Mouse (Mus musculus) lung, embryonic 15.5 days (tissue): ENCODE results near the gene Tradd. TPM values are rescaled to one million over a fixed set of nuclear protein-coding genes. Genes with fewer than 3 reads are reported as not detected.
A peak's percentile ranks its signal among the peaks of the same experiment; 100 is the strongest.

Source experiments
- ATAC-seq: fragments of 200-750 bp; cut with Nextera tagmentation; 2 replicates; pipeline ENCODE4 v1.8.0; 2017; ENCODE audit warnings: moderate number of reproducible peaks, borderline replicate concordance; ENCODE audit not compliant: low FRiP score, low TSS enrichment; ENCODE audit errors: extremely low read depth
- H3K27ac ChIP-seq: fragments of 300-500 bp; sonication (generic); 2 replicates; pipeline ENCODE4 v1.5.1; 2015; ENCODE audit warnings: moderate library complexity, mild to moderate bottlenecking, inconsistent platforms
- H3K27me3 ChIP-seq: fragments of 300-500 bp; sonication (generic); 2 replicates; pipeline ENCODE4 v1.6.1; 2015; ENCODE audit warnings: inconsistent platforms
- H3K36me3 ChIP-seq: fragments of 300-500 bp; sonication (generic); 2 replicates; pipeline ENCODE4 v1.6.1; 2015; ENCODE audit warnings: inconsistent platforms
- H3K4me1 ChIP-seq: fragments of 300-500 bp; sonication (generic); 2 replicates; pipeline ENCODE4 v1.6.1; 2015; ENCODE audit warnings: inconsistent platforms
- H3K4me2 ChIP-seq: fragments of 300-500 bp; sonication (generic); 2 replicates; pipeline ENCODE4 v1.6.1; 2015; ENCODE audit warnings: inconsistent platforms, mild to moderate bottlenecking, moderate library complexity
- H3K4me3 ChIP-seq: fragments of 300-500 bp; sonication (generic); 2 replicates; pipeline ENCODE4 v1.5.1; 2015; ENCODE audit warnings: mild to moderate bottlenecking, inconsistent platforms
- H3K9ac ChIP-seq: fragments of 300-500 bp; sonication (generic); 2 replicates; pipeline ENCODE4 v1.6.1; 2015; ENCODE audit warnings: inconsistent platforms
- H3K9me3 ChIP-seq: fragments of 300-500 bp; sonication (generic); 2 replicates; pipeline ENCODE4 v1.6.1; 2016; ENCODE audit warnings: inconsistent platforms
- WGBS: fragments of 180-500 bp; shearing (Covaris S2); methylation state at CpG from one replicate; pipeline ENCODE4 v1.1.7; 2015; 5-methylcytosine and 5-hydroxymethylcytosine counted together
- polyA plus RNA-seq: library from polyadenylated mRNA; unstranded; fragments of >200 nt; fragmentation: Nextera tagmentation; extraction: Ambion mirVana; gene quantifications from 2 replicates; pipeline ENCODE4 v1.2.1, GENCODE M21; 2015

Tradd gene
- polyA plus RNA-seq, 1 experiment from 2014 or later = 33.6 TPM

DNA sequence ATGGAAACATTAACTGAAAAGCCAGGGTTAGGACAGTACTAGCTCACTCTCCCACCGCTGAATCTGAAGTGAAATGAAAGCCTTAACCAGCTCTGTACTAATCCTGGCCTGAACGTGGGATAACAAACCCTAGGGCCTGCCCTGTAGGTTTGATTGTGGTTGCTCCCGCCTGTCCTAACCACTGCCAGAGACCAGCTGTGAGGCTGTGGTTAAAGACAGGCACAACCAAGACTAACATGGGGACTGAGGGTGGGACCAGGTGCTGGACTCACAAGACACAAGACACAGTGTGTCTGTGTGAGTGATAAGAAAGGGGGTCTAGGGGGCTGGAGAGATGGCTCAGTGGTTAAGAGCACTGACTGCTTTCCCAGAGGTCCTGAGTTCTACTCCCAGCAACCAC lies 16.2 kb upstream of the Tradd start:
- 74% methylated on average over 3 of the region's 3 CpGs for WGBS

GRCm38 (mm10) chr8:105278911-105279334 lies 14.5 kb upstream of the Tradd start:
- ATAC-seq = peak; percentile 35
- Histone ChIP-seq H3K4me1 (peaks cover 43% of the 10 kb centered on the region), H3K27me3 (peaks cover 67% of the 10 kb centered on the region), H3K27ac (no peak overlapping the region), H3K4me2 (peak overlapping the region; percentile 51), H3K4me3 (peak overlapping the region; percentile 22), H3K36me3 (0 out of 2 replicates have a peak, but pooled peaks cover 4% of the 10 kb centered on the region), H3K9me3 (no peaks in the 10 kb centered on the region), H3K9ac (peak overlapping the region; percentile 20; the same call in 1 of the 2 replicates)
- WGBS = 2% methylated on average over 28 of the region's 28 CpGs

More for the DNA sequence above, 16.2 kb upstream of the Tradd start:
- no peak overlapping the region for H3K27ac ChIP-seq
- H3K36me3 ChIP-seq = 0 out of 2 replicates have a peak, but pooled peaks cover 4% of the 10 kb centered on the region
- no peak overlapping the region for H3K9ac ChIP-seq
- H3K9me3 ChIP-seq = no peaks in the 10 kb centered on the region
- peaks cover 41% of the 10 kb centered on the region for H3K4me1 ChIP-seq
- H3K4me3 ChIP-seq = no peak overlapping the region
- no peak overlapping the region for H3K4me2 ChIP-seq
- peaks cover 50% of the 10 kb centered on the region for H3K27me3 ChIP-seq
- no peak for ATAC-seq

- H3K9ac ChIP-seq = peak overlapping the region; percentile 16; the same call in 1 of the 2 replicates
These were observed 12.1 kb upstream of the Tradd start for GRCm38 (mm10) chr8:105276292-105277120.

DNA sequence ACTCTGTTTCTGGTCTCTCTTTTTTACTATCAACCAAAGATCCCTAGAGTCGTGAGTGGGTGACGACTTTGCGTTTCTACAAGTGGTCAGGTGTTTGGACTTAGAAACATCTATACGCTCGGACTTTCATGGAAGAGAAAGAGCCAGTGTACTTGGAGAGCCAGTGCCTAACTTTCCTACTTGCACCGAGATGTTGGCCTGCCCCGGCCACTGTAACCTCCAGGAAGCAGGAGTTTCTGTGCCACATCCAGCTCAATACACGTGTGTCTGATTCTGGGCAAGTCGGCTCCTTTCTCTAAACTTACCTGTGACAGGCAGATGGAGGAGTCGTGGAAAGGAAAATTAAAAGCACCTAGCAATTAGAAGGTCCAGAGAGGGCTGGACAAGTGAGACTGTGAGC lies 11.4 kb upstream of the Tradd start, which contains the start of gene Nol3:
Gene Nol3, plus strand, starts transcription at position 301 of the 400 bp plus-strand sequence.
- WGBS = 7% methylated on average over 10 of the region's 10 CpGs
- H3K27me3 ChIP-seq = peaks cover 94% of the 10 kb centered on the region
- H3K9me3 ChIP-seq = no peaks in the 10 kb centered on the region
- no peak within 1 kb of the TSS for H3K27ac ChIP-seq
- H3K4me1 ChIP-seq = peaks cover 28% of the 10 kb centered on the region
- no peak for ATAC-seq
- peak within 1 kb of the TSS; percentile 16; the same call in 1 of the 2 replicates for H3K9ac ChIP-seq
- peak within 1 kb of the TSS; percentile 82 for H3K4me2 ChIP-seq
- H3K36me3 ChIP-seq = no peaks in the 10 kb centered on the region
- H3K4me3 ChIP-seq = peak within 1 kb of the TSS; percentile 41

More at GRCm38 (mm10) chr8:105276292-105277120, 12.1 kb upstream of the Tradd start:
- Histone ChIP-seq H3K27me3 (peaks cover 87% of the 10 kb centered on the region), H3K9me3 (no peaks in the 10 kb centered on the region), H3K4me2 (peak overlapping the region; percentile 82), H3K27ac (no peak overlapping the region), H3K4me3 (peak overlapping the region; percentile 41), H3K4me1 (peaks cover 29% of the 10 kb centered on the region), H3K36me3 (0 out of 2 replicates have a peak, but pooled peaks cover 2% of the 10 kb centered on the region)
- ATAC-seq = peak; percentile 60; the same call in 1 of the 2 replicates
- 3% methylated on average over 30 of the region's 30 CpGs for WGBS

GRCm38 (mm10) chr8:105275387-105275786 lies 11.0 kb upstream of the Tradd start:
- Histone ChIP-seq H3K27ac (no peak overlapping the region), H3K36me3 (no peaks in the 10 kb centered on the region), H3K4me3 (no peak overlapping the region), H3K9ac (no peak overlapping the region), H3K4me2 (peak overlapping the region; percentile 82; the same call in 1 of the 2 replicates), H3K4me1 (peaks cover 33% of the 10 kb centered on the region), H3K9me3 (no peaks in the 10 kb centered on the region), H3K27me3 (peaks cover 96% of the 10 kb centered on the region)
- ATAC-seq = no peak
- WGBS = 11% methylated on average over 11 of the region's 11 CpGs

DNA sequence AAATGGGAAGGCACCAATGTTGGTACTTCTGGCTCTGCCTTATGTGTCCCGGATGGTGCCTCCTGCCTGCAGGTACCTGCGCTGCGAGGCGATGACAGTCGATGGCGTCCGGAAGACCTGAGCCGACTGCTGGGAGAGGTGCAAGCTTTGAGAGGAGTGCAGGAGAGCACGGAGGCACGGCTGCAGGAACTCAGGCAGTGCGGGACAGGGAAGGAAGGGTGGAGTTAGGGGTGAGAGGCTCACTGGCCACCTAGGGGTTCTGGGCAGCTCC lies 6.4 kb upstream of the Tradd start:
- 7% methylated on average over 11 of the region's 11 CpGs for WGBS
- Histone ChIP-seq H3K27me3 (peaks cover 92% of the 10 kb centered on the region), H3K4me3 (0 out of 2 replicates have a peak overlapping the region, but pooled peaks have one; percentile 2), H3K9ac (no peak overlapping the region), H3K9me3 (no peaks in the 10 kb centered on the region), H3K4me1 (peaks cover 43% of the 10 kb centered on the region), H3K4me2 (peak overlapping the region; percentile 91), H3K36me3 (no peaks in the 10 kb centered on the region), H3K27ac (no peak overlapping the region)
- ATAC-seq = no peak

DNA sequence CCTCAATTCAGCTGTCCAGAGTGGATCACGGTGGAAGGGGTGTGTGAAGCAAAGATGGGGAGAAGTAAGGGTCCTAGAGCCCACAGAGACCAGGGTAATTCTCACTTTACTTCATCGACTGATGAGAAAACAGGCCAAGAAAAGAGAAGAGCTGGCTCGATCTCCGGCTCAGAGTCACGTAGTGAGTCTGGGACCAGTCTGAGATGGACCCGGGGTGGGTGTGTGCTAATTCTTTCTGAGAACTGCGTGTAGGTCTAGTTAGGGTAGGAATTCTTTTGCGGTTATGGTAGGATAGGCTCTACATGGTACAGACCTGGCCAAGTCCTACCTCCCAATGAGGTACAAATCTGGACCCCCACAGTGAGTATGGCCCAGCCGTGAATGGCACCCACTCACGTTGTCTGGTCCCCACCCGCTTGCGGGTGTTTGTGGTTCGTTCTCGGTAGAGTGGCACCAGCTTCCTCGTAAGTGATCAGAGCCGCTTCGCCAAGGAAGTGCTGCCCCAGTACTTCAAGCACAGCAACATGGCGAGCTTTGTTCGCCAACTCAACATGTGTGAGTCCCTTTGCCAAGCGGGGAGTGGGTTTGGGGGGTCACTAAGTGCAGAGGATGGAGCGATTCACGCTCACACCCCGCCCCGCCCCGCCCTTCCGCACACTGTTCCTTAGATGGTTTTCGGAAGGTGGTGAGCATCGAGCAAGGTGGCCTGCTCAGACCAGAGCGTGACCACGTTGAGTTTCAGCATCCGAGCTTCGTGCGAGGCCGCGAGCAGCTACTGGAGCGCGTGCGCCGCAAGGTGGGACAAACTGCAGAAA lies 5.9 kb upstream of the Tradd start:
- Histone ChIP-seq H3K9ac (peak overlapping the region; percentile 28), H3K27me3 (peaks cover 86% of the 10 kb centered on the region), H3K4me3 (peak overlapping the region; percentile 45), H3K4me1 (peaks cover 39% of the 10 kb centered on the region), H3K36me3 (no peaks in the 10 kb centered on the region), H3K4me2 (peak overlapping the region; percentile 91), H3K27ac (no peak overlapping the region), H3K9me3 (no peaks in the 10 kb centered on the region)
- no peak for ATAC-seq
- WGBS = 6% methylated on average over 39 of the region's 39 CpGs

DNA sequence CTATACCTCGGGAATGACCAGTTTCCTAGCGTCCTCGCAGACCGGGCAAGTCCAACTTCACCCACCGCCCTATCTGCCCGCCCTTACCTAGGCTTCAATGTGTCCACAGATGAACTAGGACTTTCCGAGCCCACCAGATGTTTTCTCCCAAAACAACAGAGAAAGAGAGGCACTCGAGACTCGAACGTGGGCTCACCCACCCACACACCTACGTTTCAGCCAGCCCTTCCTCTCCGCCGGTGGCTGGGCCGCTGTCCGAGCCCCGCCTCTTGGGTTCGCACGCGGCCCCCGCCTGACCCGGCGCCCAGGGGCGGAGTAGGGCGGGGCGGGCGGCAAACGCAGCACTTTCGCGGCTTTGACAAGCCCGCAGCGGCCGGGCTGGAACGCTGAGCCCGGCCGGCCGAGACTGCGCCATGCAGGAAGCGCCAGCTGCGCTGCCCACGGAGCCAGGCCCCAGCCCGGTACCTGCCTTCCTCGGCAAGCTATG lies 5.1 kb upstream of the Tradd start, which contains the start of gene Hsf4:
Gene Hsf4, plus strand, starts transcription at position 341 of the 487 bp plus-strand sequence.
- peak; percentile 33; the same call in 1 of the 2 replicates for ATAC-seq

GRCm38 (mm10) chr8:105269075-105269458 lies 4.7 kb upstream of the Tradd start:
- WGBS = 3% methylated on average over 10 of the region's 10 CpGs
- peak; percentile 16; the same call in 1 of the 2 replicates for ATAC-seq
- H3K9me3 ChIP-seq = no peaks in the 10 kb centered on the region

More for the DNA sequence above, 5.1 kb upstream of the Tradd start, which contains the start of gene Hsf4:
- Histone ChIP-seq H3K4me1 (peaks cover 44% of the 10 kb centered on the region), H3K27ac (no peak within 1 kb of the TSS), H3K36me3 (no peaks in the 10 kb centered on the region), H3K4me2 (peak within 1 kb of the TSS; percentile 91), H3K9me3 (no peaks in the 10 kb centered on the region), H3K27me3 (peaks cover 78% of the 10 kb centered on the region), H3K9ac (peak within 1 kb of the TSS; percentile 28), H3K4me3 (peak within 1 kb of the TSS; percentile 45)
- under 1% methylated on average over 42 of the region's 42 CpGs for WGBS

DNA sequence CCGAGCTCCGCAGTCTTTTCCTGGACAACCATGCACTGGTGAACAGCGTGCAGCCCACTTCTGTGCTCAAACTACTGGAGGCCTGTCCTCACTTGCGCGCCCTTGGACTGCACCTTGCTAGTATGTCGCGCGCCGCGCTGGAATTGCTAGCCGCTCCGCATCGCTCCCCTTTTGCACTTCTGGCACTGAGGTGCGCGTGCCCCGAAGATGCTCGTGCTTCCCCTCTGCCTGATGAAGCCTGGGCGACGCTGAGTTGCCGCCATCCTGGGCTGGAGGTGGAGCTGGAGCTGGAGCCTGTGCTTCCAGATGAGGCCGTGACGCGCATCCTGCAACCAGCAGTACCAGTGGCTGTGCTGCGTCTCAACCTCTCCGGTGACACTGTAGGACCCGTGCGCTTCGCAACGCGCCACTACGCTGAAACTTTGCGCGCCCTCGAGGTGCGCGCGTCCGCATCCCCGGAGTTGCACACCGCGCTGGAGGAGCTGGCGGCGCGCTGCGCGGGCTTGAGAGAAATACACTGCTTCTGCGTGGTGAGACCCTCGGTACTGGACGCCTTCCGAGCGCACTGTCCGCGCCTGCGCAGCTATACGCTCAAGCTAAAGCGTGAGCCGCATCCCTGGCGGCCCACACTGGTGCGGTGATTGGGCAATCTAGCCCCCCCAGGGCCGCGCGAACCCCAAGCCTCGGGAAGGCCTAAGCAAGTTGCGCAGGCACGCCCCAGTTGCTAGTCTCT lies 4.1 kb upstream of the Tradd start:
- Histone ChIP-seq H3K4me1 (peaks cover 49% of the 10 kb centered on the region), H3K9ac (peak overlapping the region; percentile 28), H3K27ac (no peak overlapping the region), H3K36me3 (no peaks in the 10 kb centered on the region), H3K4me2 (peak overlapping the region; percentile 91), H3K9me3 (no peaks in the 10 kb centered on the region), H3K4me3 (peak overlapping the region; percentile 45), H3K27me3 (peaks cover 70% of the 10 kb centered on the region)
- WGBS = 1% methylated on average over 65 of the region's 65 CpGs
- peak; percentile 32; the same call in 1 of the 2 replicates for ATAC-seq

More at GRCm38 (mm10) chr8:105269075-105269458, 4.7 kb upstream of the Tradd start:
- H3K4me3 ChIP-seq = peak overlapping the region; percentile 45
- peak overlapping the region; percentile 28; the same call in 1 of the 2 replicates for H3K9ac ChIP-seq
- peaks cover 74% of the 10 kb centered on the region for H3K27me3 ChIP-seq
- H3K4me2 ChIP-seq = peak overlapping the region; percentile 91
- no peaks in the 10 kb centered on the region for H3K36me3 ChIP-seq
- no peak overlapping the region for H3K27ac ChIP-seq
- H3K4me1 ChIP-seq = peaks cover 45% of the 10 kb centered on the region

DNA sequence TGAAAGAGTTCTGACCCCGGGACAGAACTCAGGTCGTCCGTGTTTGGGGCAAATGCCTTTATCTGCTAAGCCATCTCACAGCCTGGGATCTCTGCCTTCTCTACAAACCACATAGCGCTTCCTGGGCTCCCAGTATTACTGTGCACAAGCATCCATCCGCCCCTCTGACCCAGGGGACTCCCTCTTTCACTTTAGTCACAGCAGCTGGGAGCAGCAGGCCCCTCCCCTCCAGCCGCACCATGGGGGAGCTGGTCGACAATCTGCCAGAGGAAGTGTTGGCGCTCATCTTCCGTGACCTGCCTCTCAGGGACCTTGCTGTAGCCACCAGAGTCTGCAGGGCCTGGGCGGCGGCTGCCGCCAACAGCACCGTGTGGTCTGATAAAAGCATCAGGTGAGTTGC lies 2.4 kb upstream of the Tradd start:
- 33% methylated on average over 13 of the region's 13 CpGs for WGBS
- Histone ChIP-seq H3K36me3 (no peaks in the 10 kb centered on the region), H3K27me3 (peaks cover 62% of the 10 kb centered on the region), H3K4me1 (peaks cover 54% of the 10 kb centered on the region), H3K4me3 (no peak overlapping the region), H3K27ac (no peak overlapping the region), H3K9ac (no peak overlapping the region), H3K4me2 (no peak overlapping the region), H3K9me3 (no peaks in the 10 kb centered on the region)
- no peak for ATAC-seq
